Mouse (Mus musculus) spleen, adult 2 months (tissue): ENCODE measurements at regions not wholly inside any gene's neighbourhood (a gene's known extent, or its start where the extent isn't known, plus 50 kb on each side); places are given as distances from the start of the nearest gene placed in this dataset.

Experiments
- DNase-seq, 2 experiments: peaks; one replicate each; pipeline versions ENCODE4 v3.0.0 to v3.0.0-alpha.2; 2012 to 2021; ENCODE audit warnings: low spot score in 2 of 2, low read depth in 1 of 2
- H3K27ac ChIP-seq: fragments of 200-500 bp; 2 replicates; pipeline ENCODE4 v1.5.1; 2012; ENCODE audit warnings: low read length, inconsistent platforms; ENCODE audit not compliant: insufficient read depth
- H3K27me3 ChIP-seq: fragments of 200-500 bp; 2 replicates; pipeline ENCODE4 v1.6.1; 2012; ENCODE audit warnings: mild to moderate bottlenecking, moderate library complexity, low read length, inconsistent platforms; ENCODE audit not compliant: control insufficient read depth, insufficient read depth
- H3K36me3 ChIP-seq: fragments of 200-500 bp; 2 replicates; pipeline ENCODE4 v1.6.1; 2012; ENCODE audit warnings: mild to moderate bottlenecking, low read length, inconsistent platforms; ENCODE audit not compliant: control insufficient read depth, insufficient read depth
- H3K4me1 ChIP-seq: fragments of 200-500 bp; 2 replicates; pipeline ENCODE4 v1.6.1; 2011; ENCODE audit warnings: inconsistent platforms; ENCODE audit not compliant: control insufficient read depth, insufficient read depth, insufficient read length
- H3K4me3 ChIP-seq: fragments of 200-500 bp; 2 replicates; pipeline ENCODE4 v1.5.1; 2011; ENCODE audit warnings: mild to moderate bottlenecking, inconsistent platforms; ENCODE audit not compliant: insufficient read depth, insufficient read length; ENCODE audit errors: extremely low read depth
- CTCF ChIP-seq: fragments of 200-500 bp; IDR thresholded peaks from 2 replicates; pipeline ENCODE4 v1.5.1; 2011; ENCODE audit warnings: mild to moderate bottlenecking, inconsistent platforms; ENCODE audit not compliant: insufficient read depth, insufficient read length, insufficient replicate concordance; ENCODE audit errors: extremely low read depth
- POLR2A ChIP-seq: fragments of 200-500 bp; IDR thresholded peaks from 2 replicates; pipeline ENCODE4 v1.6.1; 2011; ENCODE audit warnings: low read depth, low read length, inconsistent platforms
- WGBS: fragments of 180-500 bp; shearing (Covaris S2); methylation state at CpG from one replicate; pipeline ENCODE4 v1.1.7; 2018; 5-methylcytosine and 5-hydroxymethylcytosine counted together

DNA sequence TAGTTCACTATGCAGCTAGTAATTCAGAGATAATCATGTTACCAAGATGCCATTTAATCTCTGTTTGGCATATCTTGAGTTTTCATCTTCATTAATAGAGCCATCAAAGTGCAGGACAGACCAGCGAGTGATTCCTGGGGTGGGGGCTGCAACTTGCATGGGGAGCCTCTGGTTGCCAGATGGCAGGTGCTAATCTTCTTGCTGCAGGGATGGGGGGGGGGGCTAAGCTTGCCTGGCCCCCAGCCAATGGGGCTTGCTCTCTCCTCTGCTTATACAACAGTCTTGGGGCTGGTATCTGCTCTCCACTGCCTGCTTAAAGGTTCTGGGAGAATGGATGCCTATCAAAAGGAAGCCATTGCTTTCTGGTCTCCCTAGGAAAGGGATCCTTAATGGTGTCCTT is 88.0 kb upstream of the Nr2f2 start:
- Histone ChIP-seq H3K4me1 (no peaks in the 10 kb centered on the region), H3K4me3 (no peak overlapping the region), H3K27ac (no peak overlapping the region), H3K36me3 (no peaks in the 10 kb centered on the region), H3K27me3 (no peaks in the 10 kb centered on the region)
- DNase-seq: no peak
- 83% methylated on average over 1 of the region's 1 CpGs for WGBS
- TF ChIP-seq POLR2A (no peak), CTCF (no peak)

DNA sequence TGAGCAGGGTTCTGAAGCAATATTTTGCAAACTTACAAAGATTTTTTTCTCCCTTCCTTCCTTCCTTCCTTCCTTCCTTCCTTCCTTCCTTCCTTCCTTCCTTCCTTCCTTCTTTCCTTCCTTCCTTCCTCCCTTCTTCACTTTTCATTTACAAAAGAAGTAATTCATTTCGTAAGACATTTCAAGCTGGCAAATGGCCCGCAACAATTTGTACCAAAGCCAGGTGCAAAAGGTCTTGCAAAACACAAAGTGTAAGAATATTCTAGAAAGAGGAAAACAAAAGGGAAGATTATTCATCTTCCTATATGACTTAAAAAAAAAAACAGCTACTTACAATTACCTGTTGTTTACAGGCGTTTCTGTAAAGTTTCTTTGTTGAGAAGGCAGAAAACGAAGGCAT is 86.3 kb upstream of the Nr2f2 start:
- Histone ChIP-seq H3K27ac (no peak overlapping the region), H3K27me3 (no peaks in the 10 kb centered on the region), H3K36me3 (no peaks in the 10 kb centered on the region), H3K4me3 (no peak overlapping the region), H3K4me1 (no peaks in the 10 kb centered on the region)
- 81% methylated on average over 4 of the region's 4 CpGs for WGBS
- no peak for DNase-seq
- TF ChIP-seq CTCF (no peak), POLR2A (no peak)

DNA sequence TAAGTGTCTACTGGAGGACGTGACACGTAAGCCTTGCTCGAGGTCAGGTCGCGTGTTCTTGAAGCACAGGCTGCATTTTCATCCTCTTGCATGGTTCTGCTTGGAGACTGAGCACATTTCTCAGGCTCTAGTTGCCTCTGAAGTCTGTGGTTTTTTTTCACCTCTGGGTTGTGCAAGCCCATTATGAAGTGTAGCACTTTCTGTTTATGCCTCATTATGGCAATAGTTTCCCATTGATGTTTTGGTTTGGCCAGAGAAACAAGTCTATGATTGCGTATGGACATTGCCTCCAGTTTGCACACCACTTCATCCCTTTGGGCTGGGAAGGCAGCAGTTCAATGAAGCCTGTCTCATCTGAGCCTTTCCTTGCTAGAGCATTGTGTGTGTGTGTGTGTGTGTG is 72.4 kb upstream of the Nr2f2 start:
- no peaks in the 10 kb centered on the region for H3K4me1 ChIP-seq
- H3K36me3 ChIP-seq: no peaks in the 10 kb centered on the region
- no peak for DNase-seq
- H3K27me3 ChIP-seq: no peaks in the 10 kb centered on the region
- no peak overlapping the region for H3K27ac ChIP-seq
- no peak overlapping the region for H3K4me3 ChIP-seq
- TF ChIP-seq POLR2A (no peak), CTCF (no peak)
- 92% methylated on average over 6 of the region's 6 CpGs for WGBS

DNA sequence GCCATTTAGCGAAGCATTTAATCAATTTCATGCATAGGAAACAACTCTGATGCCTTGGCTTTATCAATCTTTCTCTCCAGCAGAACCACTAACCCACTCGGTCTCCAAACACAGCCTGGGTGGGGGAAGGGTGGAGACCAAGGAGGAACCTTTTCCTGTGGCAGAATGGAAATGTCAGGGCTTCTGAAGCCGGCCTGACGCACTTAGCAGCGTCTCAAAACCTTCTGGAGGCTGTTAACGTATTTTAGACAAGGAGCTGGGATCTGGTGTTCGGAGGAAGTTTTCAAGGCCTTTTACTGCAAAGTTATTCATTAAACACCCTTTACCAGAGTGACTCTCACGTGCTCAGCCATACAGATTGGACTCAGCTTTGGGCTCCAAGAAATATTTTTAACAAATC is 67.3 kb upstream of the Nr2f2 start:
- 48% methylated on average over 8 of the region's 8 CpGs for WGBS
- H3K36me3 ChIP-seq: no peaks in the 10 kb centered on the region
- TF ChIP-seq CTCF (no peak), POLR2A (no peak)
- DNase-seq: no peak
- H3K4me1 ChIP-seq: no peaks in the 10 kb centered on the region
- H3K27me3 ChIP-seq: no peaks in the 10 kb centered on the region
- H3K4me3 ChIP-seq: no peak overlapping the region
- no peak overlapping the region for H3K27ac ChIP-seq

DNA sequence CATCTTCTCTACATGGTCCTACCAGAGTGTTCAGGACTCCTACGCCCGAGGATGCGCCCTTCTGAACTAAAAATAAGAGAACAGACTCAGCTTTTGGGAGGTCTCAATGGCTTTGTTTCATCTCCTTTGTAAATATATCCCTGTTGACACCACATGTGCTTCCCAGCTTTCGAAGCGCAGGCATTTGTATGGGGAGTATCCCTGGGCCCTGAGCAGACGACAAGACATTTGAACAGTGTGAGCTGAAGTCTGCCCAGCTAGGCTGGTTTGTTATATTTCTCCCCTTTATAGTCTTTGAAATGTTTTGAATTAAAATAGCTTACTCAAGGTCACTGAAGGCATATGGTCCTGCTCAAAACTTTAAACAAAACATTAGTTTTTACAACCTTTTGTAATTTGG is 66.8 kb upstream of the Nr2f2 start:
- no peak for DNase-seq
- Histone ChIP-seq H3K36me3 (no peaks in the 10 kb centered on the region), H3K4me3 (no peak overlapping the region), H3K4me1 (no peaks in the 10 kb centered on the region), H3K27ac (no peak overlapping the region), H3K27me3 (no peaks in the 10 kb centered on the region)
- 91% methylated on average over 6 of the region's 6 CpGs for WGBS
- no peak for TF ChIP-seq POLR2A
- no peak for TF ChIP-seq CTCF

DNA sequence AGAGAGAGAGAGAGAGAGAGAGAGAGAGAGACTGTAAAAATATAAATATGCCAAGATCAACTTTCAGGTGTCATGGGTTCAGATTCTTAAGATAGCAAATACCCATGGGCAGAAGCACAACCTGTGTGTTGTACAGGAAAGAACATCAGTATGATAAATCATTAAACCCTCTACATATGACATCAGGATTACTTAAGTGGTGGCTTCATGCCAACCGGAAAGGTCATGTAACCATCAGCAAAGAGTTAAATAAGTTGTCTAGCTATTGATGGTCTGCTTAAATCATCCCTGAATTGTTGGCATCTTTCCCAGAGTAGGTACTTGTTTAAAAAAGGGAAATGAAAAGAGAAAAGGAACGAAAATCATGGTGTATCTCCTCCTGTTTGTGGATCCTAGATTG is 65.2 kb upstream of the Nr2f2 start:
- 53% methylated on average over 2 of the region's 2 CpGs for WGBS
- TF ChIP-seq POLR2A (no peak), CTCF (no peak)
- DNase-seq: no peak

DNA sequence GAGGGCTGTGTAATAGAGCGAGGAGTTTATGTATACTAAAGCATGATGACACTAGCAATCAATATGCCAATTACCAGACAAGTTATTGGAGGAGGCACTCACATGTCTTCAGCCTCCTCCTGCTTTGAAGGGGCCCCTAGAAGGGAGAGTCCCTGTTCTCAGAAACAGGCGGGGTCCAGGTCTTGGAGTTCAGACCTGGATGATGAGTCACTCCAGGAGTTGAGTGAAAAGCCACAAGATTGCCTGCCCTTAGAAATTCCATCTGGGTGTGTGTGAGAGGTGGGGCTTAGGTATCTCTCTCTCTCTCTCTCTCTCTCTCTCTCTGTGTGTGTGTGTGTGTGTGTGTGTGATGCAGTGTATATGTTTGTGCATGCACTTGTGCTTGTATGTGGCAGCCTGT is 62.8 kb upstream of the Nr2f2 start:
- Histone ChIP-seq H3K4me3 (no peak overlapping the region), H3K4me1 (no peaks in the 10 kb centered on the region), H3K27ac (no peak overlapping the region), H3K36me3 (no peaks in the 10 kb centered on the region), H3K27me3 (no peaks in the 10 kb centered on the region)
- WGBS: 33% methylated on average over 2 of the region's 2 CpGs
- TF ChIP-seq CTCF (no peak), POLR2A (no peak)
- no peak for DNase-seq

More for the DNA sequence above, 65.2 kb upstream of the Nr2f2 start:
- H3K27ac ChIP-seq: no peak overlapping the region
- no peaks in the 10 kb centered on the region for H3K4me1 ChIP-seq
- H3K4me3 ChIP-seq: no peak overlapping the region
- no peaks in the 10 kb centered on the region for H3K36me3 ChIP-seq
- no peaks in the 10 kb centered on the region for H3K27me3 ChIP-seq
